Comparison of ENCODE assay signal across 13 mouse cellular contexts in genomic region chr15:80051092-80051761, GRCm38 (mm10). TPM values are rescaled to one million over a fixed set of nuclear protein-coding genes. Genes with fewer than 3 reads are reported as not detected.
DNase-seq lines count a peak whose midpoint lies in the region; ATAC-seq and TF ChIP-seq lines count a peak whose summit lies in the region.
"Had no signal": no experiment of that assay in that cellular context is flagged by ENCODE, and none has a peak within 500 bp of the region (broad histone marks: within the 10 kb centered on the region; RNA-seq: fewer than 3 reads in every experiment).

No protein-coding gene starts in this region.

- H3K27me3 ChIP-seq in heart, adult 2 months (ENCODE audit: control insufficient read depth, insufficient read depth, low read length), result no peaks in the 10 kb centered on the region
- no peaks in the 10 kb centered on the region for H3K27me3 ChIP-seq in heart, embryonic 11.5 days (ENCODE audit: control insufficient read depth, insufficient read depth, low read length)
- no peaks in the 10 kb centered on the region for H3K27me3 ChIP-seq in midbrain, embryonic 10.5 days (ENCODE audit: low read depth, poor library complexity, severe bottlenecking)
- H3K27me3 ChIP-seq in midbrain, embryonic 15.5 days (replicated peaks), result no peaks in the 10 kb centered on the region
- no peaks in the 10 kb centered on the region for H3K27me3 ChIP-seq in stomach, embryonic 16.5 days (ENCODE audit: control insufficient read depth, insufficient read depth, low read length)
- H3K27me3 ChIP-seq: embryonic facial prominence, embryonic 13.5 days had no signal

- peaks cover 18% of the 10 kb centered on the region for H3K4me1 ChIP-seq in heart, adult 2 months (ENCODE audit: control insufficient read depth, insufficient read depth, low read length)
- H3K4me1 ChIP-seq in heart, embryonic 11.5 days (ENCODE audit: control insufficient read depth, insufficient read depth, low read length), result peaks cover 20% of the 10 kb centered on the region
- peaks cover 20% of the 10 kb centered on the region for H3K4me1 ChIP-seq in midbrain, embryonic 10.5 days
- H3K4me1 ChIP-seq in midbrain, embryonic 15.5 days, result no peaks in the 10 kb centered on the region
- H3K4me1 ChIP-seq in stomach, embryonic 16.5 days (ENCODE audit: control insufficient read depth, insufficient read depth, low read length), result peaks cover 5% of the 10 kb centered on the region; the same call in 1 of the 2 replicates

- H3K79me2 ChIP-seq in heart, adult 2 months (replicated peaks; ENCODE audit: control insufficient read depth, insufficient read depth, low read length), result no peaks in the 10 kb centered on the region

- no peak overlapping the region for H3K9ac ChIP-seq in heart, adult 2 months (ENCODE audit: low read depth, low read length)
- H3K9ac ChIP-seq in heart, embryonic 11.5 days (ENCODE audit: low read depth, low read length), result no peak overlapping the region
- no peak overlapping the region for H3K9ac ChIP-seq in midbrain, embryonic 15.5 days
- no peak overlapping the region for H3K9ac ChIP-seq in stomach, embryonic 16.5 days (ENCODE audit: low read length)
- H3K9ac ChIP-seq: embryonic facial prominence, embryonic 13.5 days had no signal

- 0 out of 2 replicates have a peak, but pooled peaks have one; percentile 43 for TF ChIP-seq POLR2A in heart, adult 2 months (IDR thresholded peaks at IDR 0.05; ENCODE audit: insufficient read depth, low read depth, low read length)

- no peaks in the 10 kb centered on the region for H3K9me3 ChIP-seq in heart, embryonic 11.5 days (replicated peaks; ENCODE audit: control insufficient read depth, low read length)
- no peaks in the 10 kb centered on the region for H3K9me3 ChIP-seq in midbrain, embryonic 10.5 days (replicated peaks)
- H3K9me3 ChIP-seq in midbrain, embryonic 15.5 days, result no peaks in the 10 kb centered on the region
- no peaks in the 10 kb centered on the region for H3K9me3 ChIP-seq in stomach, embryonic 16.5 days (replicated peaks; ENCODE audit: control insufficient read depth, low read length)
- H3K9me3 ChIP-seq: embryonic facial prominence, embryonic 13.5 days had no signal

- no peak overlapping the region for H3K4me3 ChIP-seq in heart, adult 2 months
- no peak overlapping the region for H3K4me3 ChIP-seq in heart, embryonic 11.5 days (ENCODE audit: low read depth, low read length)
- no peak overlapping the region for H3K4me3 ChIP-seq in midbrain, embryonic 10.5 days
- no peak overlapping the region for H3K4me3 ChIP-seq in midbrain, embryonic 15.5 days
- no peak overlapping the region for H3K4me3 ChIP-seq in stomach, embryonic 16.5 days (replicated peaks; ENCODE audit: low read length)
- H3K4me3 ChIP-seq: embryonic facial prominence, embryonic 13.5 days had no signal

- TF ChIP-seq CTCF in heart, adult 2 months (IDR thresholded peaks at IDR 0.05), result no peak

- DNase-seq in heart, adult 2 months, result peak; percentile 64 to 72
- DNase-seq in midbrain, embryonic 10.5 days (ENCODE audit: low spot score), result no peak
- DNase-seq in kidney, postnatal 14 days, result peak; percentile 50
- DNase-seq in cerebellum, postnatal 36 days, result no peak
- DNase-seq in left cerebral cortex, postnatal 4 days, result no peak
- DNase-seq: B cell, adult 2 months; cerebellum, adult 11 months had no signal

- peak overlapping the region; percentile 89 for H3K27ac ChIP-seq in heart, adult 2 months
- no peak overlapping the region for H3K27ac ChIP-seq in heart, embryonic 11.5 days (ENCODE audit: low read depth, low read length)
- peak overlapping the region; percentile 23; the same call in 1 of the 2 replicates for H3K27ac ChIP-seq in midbrain, embryonic 10.5 days (replicated peaks)
- H3K27ac ChIP-seq in midbrain, embryonic 15.5 days, result no peak overlapping the region
- peak overlapping the region; percentile 3; the same call in 1 of the 2 replicates for H3K27ac ChIP-seq in stomach, embryonic 16.5 days (ENCODE audit: low read length)

- intact Hi-C loops in heart, adult 2 months (cut with DNase I), result loop anchor here (1.0 kb wide), 2 partner anchors 47 to 101 kb away; no protein-coding TSS in a partner anchor
- intact Hi-C loops in left cerebral cortex, postnatal 4 days (cut with DNase I), result no loop called here

- TF ChIP-seq EP300 in heart, adult 2 months (IDR thresholded peaks at IDR 0.05; ENCODE audit: insufficient read depth, low read depth, low read length), result peak; percentile 90

- peaks cover 2% of the 10 kb centered on the region; the same call in 1 of the 2 replicates for H3K36me3 ChIP-seq in heart, adult 2 months (ENCODE audit: control insufficient read depth, insufficient read depth, low read length)
- H3K36me3 ChIP-seq in heart, embryonic 11.5 days (ENCODE audit: control insufficient read depth, insufficient read depth, low read length), result no peaks in the 10 kb centered on the region
- no peaks in the 10 kb centered on the region for H3K36me3 ChIP-seq in midbrain, embryonic 10.5 days
- H3K36me3 ChIP-seq in midbrain, embryonic 15.5 days (replicated peaks), result no peaks in the 10 kb centered on the region
- no peaks in the 10 kb centered on the region for H3K36me3 ChIP-seq in stomach, embryonic 16.5 days (ENCODE audit: control insufficient read depth, insufficient read depth, low read length)
- H3K36me3 ChIP-seq: embryonic facial prominence, embryonic 13.5 days had no signal

- no peak overlapping the region for H3K4me2 ChIP-seq in heart, embryonic 11.5 days
- H3K4me2 ChIP-seq in midbrain, embryonic 15.5 days, result no peak overlapping the region
- no peak overlapping the region for H3K4me2 ChIP-seq in stomach, embryonic 16.5 days (ENCODE audit: low read depth, low read length)
- H3K4me2 ChIP-seq: embryonic facial prominence, embryonic 13.5 days had no signal

- ATAC-seq in heart, embryonic 11.5 days (replicated peaks; ENCODE audit: insufficient number of reproducible peaks, low FRiP score, low TSS enrichment), result no peak
- ATAC-seq in midbrain, embryonic 15.5 days (replicated peaks), result no peak
- ATAC-seq in stomach, embryonic 16.5 days (ENCODE audit: insufficient read depth, low FRiP score), result no peak; the same call in 1 of the 2 replicates
- ATAC-seq: forebrain, embryonic 16.5 days had no signal

- WGBS in heart, adult 2 months, result 52% methylated on average over 19 of the region's 19 CpGs
- WGBS in heart, embryonic 11.5 days (ENCODE audit: insufficient replicate concordance), result 79% methylated on average over 19 of the region's 19 CpGs
- 87% methylated on average over 19 of the region's 19 CpGs for WGBS in midbrain, embryonic 10.5 days
- WGBS in midbrain, embryonic 15.5 days, result 74% methylated on average over 19 of the region's 19 CpGs
- 67% methylated on average over 19 of the region's 19 CpGs for WGBS in stomach, embryonic 16.5 days

RNA-seq across cellular contexts. Expression of gene Pdgfb, which starts 36.5 kb away (rescaled TPM):
- 10 to 100 TPM; 27.1 to 27.3 TPM for total RNA-seq in heart, adult 2 months (2021)
- 32.6 and 45.1 TPM in 2 replicates for polyA plus RNA-seq in heart, adult 2 months (2012; rRNA removed)
- 1.3 and 2.0 TPM in 2 replicates for polyA plus RNA-seq in heart, embryonic 11.5 days (2014; fragmentation: Nextera tagmentation; extraction: Ambion mirVana)
- polyA plus RNA-seq in midbrain, embryonic 10.5 days (2016; fragmentation: Nextera tagmentation; extraction: Ambion mirVana), result 1.4 and 1.7 TPM in 2 replicates
- 4.4 and 4.8 TPM in 2 replicates for polyA plus RNA-seq in midbrain, embryonic 15.5 days (2015; fragmentation: Nextera tagmentation; extraction: Ambion mirVana)
- 2.9 and 3.4 TPM in 2 replicates for polyA plus RNA-seq in stomach, embryonic 16.5 days (2015; fragmentation: Nextera tagmentation; extraction: Ambion mirVana)
- 10 to 100 TPM; 19.2 to 26.6 TPM for total RNA-seq in left cerebral cortex, postnatal 4 days (2021)

RNA-seq across cellular contexts. Expression of gene Syngr1, which starts 39.9 kb away (rescaled TPM):
- 10 to 100 TPM; 69.6 to 95.0 TPM for total RNA-seq in heart, adult 2 months (2021)
- polyA plus RNA-seq in heart, adult 2 months (2012; rRNA removed), result 247 and 250 TPM in 2 replicates
- 15.2 and 20.7 TPM in 2 replicates for polyA plus RNA-seq in heart, embryonic 11.5 days (2014; fragmentation: Nextera tagmentation; extraction: Ambion mirVana)
- 7.3 and 7.7 TPM in 2 replicates for polyA plus RNA-seq in midbrain, embryonic 10.5 days (2016; fragmentation: Nextera tagmentation; extraction: Ambion mirVana)
- 61.4 and 62.1 TPM in 2 replicates for polyA plus RNA-seq in midbrain, embryonic 15.5 days (2015; fragmentation: Nextera tagmentation; extraction: Ambion mirVana)
- 43.1 and 55.2 TPM in 2 replicates for polyA plus RNA-seq in stomach, embryonic 16.5 days (2015; fragmentation: Nextera tagmentation; extraction: Ambion mirVana)
- 100 to 1,000 TPM; 175 to 191 TPM for total RNA-seq in left cerebral cortex, postnatal 4 days (2021)
- total RNA-seq: neutrophil, adult 5-6 weeks had no signal

RNA-seq across cellular contexts. Expression of gene Rpl3, which starts 40.4 kb away (rescaled TPM):
- total RNA-seq in heart, adult 2 months (2021), result 100 to 1,000 TPM; 137 to 150 TPM
- 201 and 230 TPM in 2 replicates for polyA plus RNA-seq in heart, adult 2 months (2012; rRNA removed)
- polyA plus RNA-seq in heart, embryonic 11.5 days (2014; fragmentation: Nextera tagmentation; extraction: Ambion mirVana), result 861 and 879 TPM in 2 replicates
- 866 and 996 TPM in 2 replicates for polyA plus RNA-seq in midbrain, embryonic 10.5 days (2016; fragmentation: Nextera tagmentation; extraction: Ambion mirVana)
- polyA plus RNA-seq in midbrain, embryonic 15.5 days (2015; fragmentation: Nextera tagmentation; extraction: Ambion mirVana), result 522 and 525 TPM in 2 replicates
- 835 and 1,068 TPM in 2 replicates for polyA plus RNA-seq in stomach, embryonic 16.5 days (2015; fragmentation: Nextera tagmentation; extraction: Ambion mirVana)
- total RNA-seq in left cerebral cortex, postnatal 4 days (2021), result 100 to 1,000 TPM; 535 to 552 TPM

Comparison
In these comparisons a context has a peak if more than half of its experiments do, and no peak if none do; other contexts are left out.
1. H3K27ac ChIP-seq: peak in heart, adult 2 months (single experiment), midbrain, embryonic 10.5 days (single experiment) and stomach, embryonic 16.5 days (single experiment); none in heart, embryonic 11.5 days (single experiment) and midbrain, embryonic 15.5 days (single experiment).
2. DNase-seq: peak in heart, adult 2 months (2 of 2) and kidney, postnatal 14 days (single experiment); none in midbrain, embryonic 10.5 days (single experiment), cerebellum, postnatal 36 days (0 of 2) and left cerebral cortex, postnatal 4 days (single experiment).